Mouse (Mus musculus): ENCODE measurements at regions not wholly inside any gene's neighbourhood (a gene's known extent, or its start where the extent isn't known, plus 50 kb on each side); places are given as distances from the start of the nearest gene placed in this dataset.
A peak's percentile ranks its signal among the peaks of the same experiment; 100 is the strongest.
"Not testable (repeated sequence)": the region's sequence is repeated elsewhere in the genome, so short reads cannot be mapped to it uniquely, and the experiment has no call there.

GRCm38 (mm10) chr1:146420174-146420573 is 74.4 kb upstream of the Brinp3 start:
- peak in 1 of 2 experiments; percentile 35 for DNase-seq

- not testable (repeated sequence) for DNase-seq
Measured at GRCm38 (mm10) chr1:146426848-146427247, 67.7 kb upstream of the Brinp3 start.

GRCm38 (mm10) chr1:146442576-146442975 is 52.0 kb upstream of the Brinp3 start:
- DNase-seq = no peak

All from kidney, postnatal 25 days (tissue).